Mouse (Mus musculus): ENCODE results near the gene Myo3b. TPM values are rescaled to one million over a fixed set of nuclear protein-coding genes. Genes with fewer than 3 reads are reported as not detected.

The Myo3b gene
- polyA plus RNA-seq, 1 experiment from 2014 or later = 0.12 TPM

GRCm38 (mm10) chr2:70148821-70149510, 110.0 kb downstream of the Myo3b start:
- no peak overlapping the region for H3K27ac ChIP-seq
- no peak overlapping the region for H3K9ac ChIP-seq
- H3K4me3 ChIP-seq = no peak overlapping the region
- H3K27me3 ChIP-seq = no peaks in the 10 kb centered on the region
- H3K4me1 ChIP-seq (replicated peaks) = peaks cover 6% of the 10 kb centered on the region; the same call in 1 of the 2 replicates
- H3K4me2 ChIP-seq = no peak overlapping the region
- no peaks in the 10 kb centered on the region for H3K9me3 ChIP-seq
- H3K36me3 ChIP-seq = no peaks in the 10 kb centered on the region
- no peak for ATAC-seq (ENCODE audit: low FRiP score)
- 80% methylated on average over 13 of the region's 13 CpGs for WGBS

DNA sequence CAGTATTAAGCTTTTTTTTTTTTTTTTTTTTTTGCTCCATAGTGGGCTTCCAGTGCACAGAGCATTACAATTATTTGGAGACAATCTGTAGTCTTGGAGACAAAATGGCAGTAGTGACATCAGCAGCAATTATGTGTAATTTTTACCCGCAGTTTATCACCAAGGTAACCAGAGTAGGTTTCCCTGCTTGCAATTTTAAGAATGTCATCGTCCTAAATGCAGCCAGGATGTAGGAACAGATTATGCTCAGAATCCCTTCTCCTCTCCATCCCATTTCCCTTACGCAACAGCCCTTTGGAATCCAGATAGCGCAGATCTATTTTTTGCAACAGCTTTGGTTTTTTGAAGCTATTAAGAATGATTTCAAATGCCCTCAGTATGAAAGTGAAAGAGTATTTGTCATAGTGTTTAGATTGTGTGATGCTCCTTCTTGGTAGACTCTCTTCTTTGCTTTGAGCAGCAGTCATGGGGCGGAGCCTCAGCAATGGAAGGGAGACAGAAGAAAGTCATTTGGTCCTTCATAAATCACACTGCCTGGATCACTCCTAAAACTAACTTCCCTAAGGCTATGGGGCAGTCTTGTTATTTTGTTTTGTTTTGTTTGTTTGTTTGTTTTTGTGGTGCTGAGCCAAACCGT, 111.6 kb downstream of the Myo3b start:
- Histone ChIP-seq H3K9ac (no peak overlapping the region), H3K36me3 (no peaks in the 10 kb centered on the region), H3K9me3 (no peaks in the 10 kb centered on the region), H3K4me1 (replicated peaks) (peaks cover 6% of the 10 kb centered on the region), H3K27ac (no peak overlapping the region), H3K27me3 (no peaks in the 10 kb centered on the region), H3K4me3 (no peak overlapping the region), H3K4me2 (no peak overlapping the region)
- ATAC-seq (ENCODE audit: low FRiP score) = no peak
- WGBS = 79% methylated on average over 6 of the region's 6 CpGs

DNA sequence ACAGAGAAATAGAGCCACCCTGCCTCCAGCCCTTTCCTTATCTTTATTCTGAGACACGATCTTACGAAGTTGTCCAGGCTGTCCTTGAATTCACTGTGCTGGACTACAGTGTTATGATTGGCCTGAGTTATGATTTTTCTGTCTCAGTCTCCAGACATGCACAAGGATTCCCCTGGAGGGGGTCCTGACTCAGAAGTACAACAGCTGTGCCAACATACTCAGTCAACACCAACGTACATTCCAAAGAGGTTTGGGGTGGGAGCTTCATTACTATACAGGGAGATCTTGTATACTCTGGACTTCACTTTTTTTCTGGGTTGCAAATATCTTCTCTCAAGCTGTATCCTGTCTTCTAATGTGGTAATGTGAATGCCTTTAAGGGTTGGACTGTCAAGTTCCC, 113.0 kb downstream of the Myo3b start:
- H3K9me3 ChIP-seq = no peaks in the 10 kb centered on the region
- 86% methylated on average over 3 of the region's 3 CpGs for WGBS
- no peak overlapping the region for H3K9ac ChIP-seq
- H3K36me3 ChIP-seq = no peaks in the 10 kb centered on the region
- no peak for ATAC-seq (ENCODE audit: low FRiP score)
- H3K4me3 ChIP-seq = no peak overlapping the region
- H3K4me1 ChIP-seq (replicated peaks) = peaks cover 9% of the 10 kb centered on the region
- no peaks in the 10 kb centered on the region for H3K27me3 ChIP-seq
- H3K27ac ChIP-seq = no peak overlapping the region
- no peak overlapping the region for H3K4me2 ChIP-seq

DNA sequence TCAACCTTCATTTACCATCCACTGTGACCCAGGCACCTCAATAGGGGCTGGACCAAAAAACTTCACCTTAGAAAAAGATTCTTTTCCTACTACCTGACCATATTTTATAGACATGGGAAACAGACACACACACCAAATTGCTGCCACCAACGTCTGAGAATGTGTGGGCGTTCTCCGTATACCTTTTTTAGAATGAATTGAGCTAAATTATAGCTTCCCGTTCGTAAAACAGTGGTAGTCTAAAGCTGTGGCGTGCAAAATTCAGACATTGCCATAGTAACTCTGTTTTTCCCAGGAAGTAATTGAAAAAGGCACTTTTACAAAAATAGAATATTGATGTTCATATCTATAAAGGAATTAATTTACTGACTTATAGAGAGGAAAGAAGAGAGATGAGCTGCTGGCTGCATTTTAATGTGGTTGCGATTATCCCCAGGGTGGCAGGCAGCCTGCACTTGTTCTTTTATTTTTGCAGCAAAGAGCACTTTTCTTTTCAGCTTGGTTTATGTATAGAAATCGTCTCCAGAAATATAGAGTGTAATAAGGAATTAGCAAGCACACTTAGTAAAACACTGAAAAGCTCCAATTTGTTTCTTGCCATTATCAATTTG, 116.4 kb downstream of the Myo3b start:
- no peak for ATAC-seq (ENCODE audit: low FRiP score)
- H3K4me2 ChIP-seq = no peak overlapping the region

GRCm38 (mm10) chr2:70159543-70159942, 120.6 kb downstream of the Myo3b start:
- H3K27ac ChIP-seq = peak overlapping the region; percentile 58
- H3K4me1 ChIP-seq (replicated peaks) = peaks cover 10% of the 10 kb centered on the region
- H3K36me3 ChIP-seq = no peaks in the 10 kb centered on the region
- H3K9ac ChIP-seq = no peak overlapping the region
- H3K4me3 ChIP-seq = no peak overlapping the region
- ATAC-seq (ENCODE audit: low FRiP score) = no peak
- 36% methylated on average over 8 of the region's 8 CpGs for WGBS
- H3K27me3 ChIP-seq = no peaks in the 10 kb centered on the region
- no peak overlapping the region for H3K4me2 ChIP-seq
- H3K9me3 ChIP-seq = no peaks in the 10 kb centered on the region

More for the DNA sequence above, 116.4 kb downstream of the Myo3b start:
- Histone ChIP-seq H3K27me3 (no peaks in the 10 kb centered on the region), H3K36me3 (no peaks in the 10 kb centered on the region), H3K27ac (no peak overlapping the region; the same call in 1 of the 2 replicates), H3K9ac (no peak overlapping the region), H3K9me3 (no peaks in the 10 kb centered on the region), H3K4me1 (replicated peaks) (peaks cover 15% of the 10 kb centered on the region), H3K4me3 (no peak overlapping the region)
- WGBS = 81% methylated on average over 8 of the region's 8 CpGs

- WGBS = 51% methylated on average over 3 of the region's 3 CpGs
- no peak overlapping the region for H3K4me2 ChIP-seq
- 0 out of 2 replicates have a peak, but pooled peaks cover 3% of the 10 kb centered on the region for H3K27me3 ChIP-seq
- no peak overlapping the region for H3K9ac ChIP-seq
- H3K36me3 ChIP-seq = no peaks in the 10 kb centered on the region
- H3K4me3 ChIP-seq = no peak overlapping the region
- H3K9me3 ChIP-seq = no peaks in the 10 kb centered on the region
- peaks cover 14% of the 10 kb centered on the region for H3K4me1 ChIP-seq (replicated peaks)
- ATAC-seq (ENCODE audit: low FRiP score) = no peak
- no peak overlapping the region for H3K27ac ChIP-seq
Observed at GRCm38 (mm10) chr2:70166231-70166630, 127.3 kb downstream of the Myo3b start.

GRCm38 (mm10) chr2:70167944-70168935, 129.3 kb downstream of the Myo3b start:
- ATAC-seq (ENCODE audit: low FRiP score) = peak; percentile 72
- Histone ChIP-seq H3K4me1 (replicated peaks) (peaks cover 14% of the 10 kb centered on the region), H3K4me2 (peak overlapping the region; percentile 11; the same call in 1 of the 2 replicates), H3K36me3 (no peaks in the 10 kb centered on the region), H3K9me3 (no peaks in the 10 kb centered on the region), H3K4me3 (no peak overlapping the region), H3K27me3 (0 out of 2 replicates have a peak, but pooled peaks cover 3% of the 10 kb centered on the region), H3K9ac (no peak overlapping the region), H3K27ac (peak overlapping the region; percentile 50)
- 38% methylated on average over 17 of the region's 17 CpGs for WGBS

DNA sequence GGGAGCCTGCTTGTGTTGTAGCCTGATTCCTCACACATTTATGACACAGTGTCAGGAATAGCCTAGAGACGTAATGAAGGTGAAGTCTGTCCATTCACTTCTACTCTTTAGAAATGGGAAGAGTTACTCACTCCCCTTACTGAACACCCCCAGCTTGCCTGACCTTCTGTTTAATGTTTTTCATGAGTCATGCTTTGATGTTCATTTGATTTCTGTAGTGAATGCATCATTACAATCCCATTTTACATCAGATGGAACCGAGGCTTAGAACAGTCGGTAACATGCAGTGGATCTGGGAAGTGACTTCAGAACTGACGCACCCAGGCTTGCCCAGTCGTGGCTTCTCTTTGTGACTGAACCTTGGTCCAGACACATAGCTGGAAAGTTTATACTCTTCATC, 131.5 kb downstream of the Myo3b start:
- no peaks in the 10 kb centered on the region for H3K36me3 ChIP-seq
- H3K27me3 ChIP-seq = 0 out of 2 replicates have a peak, but pooled peaks cover 3% of the 10 kb centered on the region
- no peak overlapping the region for H3K9ac ChIP-seq
- peaks cover 14% of the 10 kb centered on the region for H3K4me1 ChIP-seq (replicated peaks)
- no peak overlapping the region for H3K27ac ChIP-seq
- H3K9me3 ChIP-seq = no peaks in the 10 kb centered on the region
- 91% methylated on average over 5 of the region's 5 CpGs for WGBS
- no peak for ATAC-seq (ENCODE audit: low FRiP score)
- no peak overlapping the region for H3K4me2 ChIP-seq
- no peak overlapping the region for H3K4me3 ChIP-seq

DNA sequence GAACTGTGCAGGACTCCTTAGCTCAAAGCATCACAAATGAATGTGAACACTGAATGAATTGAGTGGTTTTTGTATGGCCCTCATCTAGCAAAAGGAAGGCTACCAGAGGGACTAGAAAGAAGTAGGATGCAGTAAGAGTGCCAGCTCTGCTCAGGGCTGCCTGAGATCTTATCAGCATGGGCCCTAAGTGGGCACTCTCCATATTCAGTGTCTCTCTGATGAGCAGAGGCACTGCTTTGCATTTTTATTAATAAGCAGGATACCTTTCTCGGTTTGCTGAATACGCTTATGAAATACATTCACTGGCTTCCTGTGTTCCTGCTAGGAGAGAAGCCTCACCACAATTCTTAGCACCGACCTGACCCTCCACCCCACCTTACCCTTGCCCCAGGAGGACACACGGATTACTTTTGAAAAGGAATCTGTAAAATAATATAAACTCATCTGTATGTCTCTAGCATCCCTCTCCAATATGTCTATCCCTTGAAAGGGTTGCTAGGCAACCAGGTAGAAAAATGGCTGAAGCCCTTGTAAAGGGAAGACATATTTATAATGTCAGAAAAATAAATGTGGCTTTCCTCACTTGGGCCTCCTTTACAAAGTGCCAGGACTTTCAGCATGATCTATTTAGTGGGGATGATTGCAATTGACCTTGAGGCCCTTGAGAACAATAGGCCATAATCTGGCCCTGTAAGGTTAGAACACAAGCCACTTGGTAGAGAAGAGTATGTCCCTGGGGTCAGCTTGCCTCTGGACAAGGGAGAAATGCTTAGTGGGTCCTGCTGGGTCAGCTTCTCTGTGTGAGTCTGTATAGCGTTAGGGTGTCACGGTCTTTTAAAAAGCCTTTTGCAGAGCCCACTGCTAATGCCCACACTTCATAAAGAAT, 138.1 kb downstream of the Myo3b start:
- H3K27ac ChIP-seq = peak overlapping the region; percentile 88
- peaks cover 25% of the 10 kb centered on the region for H3K4me1 ChIP-seq (replicated peaks)
- 29% methylated on average over 6 of the region's 6 CpGs for WGBS
- peak; percentile 61 for ATAC-seq (ENCODE audit: low FRiP score)
- no peak overlapping the region for H3K9ac ChIP-seq
- H3K4me2 ChIP-seq = no peak overlapping the region
- H3K36me3 ChIP-seq = no peaks in the 10 kb centered on the region
- H3K27me3 ChIP-seq = 0 out of 2 replicates have a peak, but pooled peaks cover 5% of the 10 kb centered on the region
- H3K9me3 ChIP-seq = no peaks in the 10 kb centered on the region
- H3K4me3 ChIP-seq = no peak overlapping the region

DNA sequence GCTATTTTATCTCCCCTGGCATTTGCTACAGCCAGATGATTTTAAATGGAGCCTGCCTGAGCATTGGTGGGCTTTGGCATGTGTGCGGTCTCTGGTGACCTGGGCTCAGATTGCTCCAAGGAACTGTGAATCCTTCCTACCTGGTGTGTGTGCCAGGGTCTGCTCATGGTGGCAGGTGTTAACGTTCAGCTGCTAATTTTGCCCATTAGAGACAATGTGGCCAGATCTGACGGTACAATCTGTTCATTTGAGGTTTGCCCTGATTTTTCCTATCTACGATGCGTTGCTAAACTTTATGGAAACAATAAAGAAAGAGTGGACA, 138.7 kb downstream of the Myo3b start:
- Histone ChIP-seq H3K4me1 (replicated peaks) (peaks cover 25% of the 10 kb centered on the region), H3K9me3 (no peaks in the 10 kb centered on the region), H3K9ac (no peak overlapping the region), H3K36me3 (no peaks in the 10 kb centered on the region), H3K27ac (peak overlapping the region; percentile 88), H3K4me3 (no peak overlapping the region), H3K27me3 (0 out of 2 replicates have a peak, but pooled peaks cover 5% of the 10 kb centered on the region), H3K4me2 (no peak overlapping the region)
- 28% methylated on average over 5 of the region's 5 CpGs for WGBS
- peak; percentile 74 for ATAC-seq (ENCODE audit: low FRiP score)

GRCm38 (mm10) chr2:70178241-70178640, 139.3 kb downstream of the Myo3b start:
- peak; percentile 52; the same call in 1 of the 2 replicates for ATAC-seq (ENCODE audit: low FRiP score)
- Histone ChIP-seq H3K4me3 (no peak overlapping the region), H3K4me1 (replicated peaks) (peaks cover 25% of the 10 kb centered on the region), H3K9me3 (no peaks in the 10 kb centered on the region), H3K4me2 (no peak overlapping the region), H3K36me3 (no peaks in the 10 kb centered on the region), H3K9ac (no peak overlapping the region), H3K27ac (peak overlapping the region; percentile 88), H3K27me3 (0 out of 2 replicates have a peak, but pooled peaks cover 5% of the 10 kb centered on the region)
